ENCODE assay signal across 22 mouse cellular contexts in the genomic region with DNA sequence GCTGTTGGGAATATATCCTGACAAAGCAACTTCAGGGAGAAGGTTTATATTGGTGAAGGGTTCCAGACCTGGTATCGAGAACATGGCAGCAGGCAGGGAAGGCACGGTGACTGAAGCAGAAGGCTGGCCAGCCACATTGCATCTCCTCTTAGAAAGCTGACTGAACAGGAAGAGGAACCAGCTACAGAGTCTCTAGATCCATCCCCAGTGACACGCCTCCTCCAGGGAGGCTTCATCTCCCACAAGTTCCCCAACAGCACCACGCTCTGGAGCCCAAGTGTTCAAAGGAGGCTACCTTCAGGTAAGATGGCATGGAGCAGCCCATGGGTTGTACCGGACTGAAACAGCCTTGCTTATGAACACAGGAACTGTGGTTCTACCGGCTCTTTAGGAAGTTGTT.
"Had no signal": no experiment of that assay in that cellular context is flagged by ENCODE, and none has a peak within 500 bp of the region (broad histone marks: within the 10 kb centered on the region; RNA-seq: fewer than 3 reads in every experiment).

No protein-coding gene starts in this region.

- H3K27me3 ChIP-seq: limb, embryonic 13.5 days; liver, embryonic 12.5 days; liver, embryonic 15.5 days; lung, embryonic 15.5 days; midbrain, embryonic 12.5 days; midbrain, embryonic 15.5 days; neural tube, embryonic 13.5 days; stomach, embryonic 15.5 days had no signal

- H3K4me1 ChIP-seq: limb, embryonic 10.5 days; limb, embryonic 13.5 days; liver, embryonic 12.5 days; liver, embryonic 15.5 days; lung, embryonic 15.5 days; midbrain, embryonic 12.5 days; midbrain, embryonic 15.5 days; neural tube, embryonic 13.5 days; stomach, embryonic 15.5 days had no signal

- H3K36me3 ChIP-seq: midbrain, embryonic 15.5 days had no signal

- H3K4me3 ChIP-seq: layer of hippocampus, adult 2 months; limb, embryonic 10.5 days; limb, embryonic 13.5 days; liver, embryonic 12.5 days; liver, embryonic 15.5 days; lung, embryonic 15.5 days; midbrain, embryonic 12.5 days; midbrain, embryonic 15.5 days; myocyte; neural tube, embryonic 13.5 days; stomach, embryonic 15.5 days had no signal

- H3K9ac ChIP-seq: limb, embryonic 13.5 days; liver, embryonic 12.5 days; liver, embryonic 15.5 days; lung, embryonic 15.5 days; midbrain, embryonic 12.5 days; midbrain, embryonic 15.5 days; neural tube, embryonic 13.5 days; stomach, embryonic 15.5 days had no signal

- DNase-seq: kidney, adult 2 months; kidney, postnatal 25 days; layer of hippocampus, adult 9-11 months; liver; lung, adult 18-20 months; lung, postnatal 10 days; lung, postnatal 36 days; right cerebral cortex, adult 18-20 months; thymus, postnatal 25 days had no signal

- ATAC-seq: intestine, postnatal 0 days; liver, embryonic 12.5 days; midbrain, embryonic 15.5 days had no signal

- H3K9me3 ChIP-seq: limb, embryonic 10.5 days; limb, embryonic 13.5 days; liver, embryonic 12.5 days; liver, embryonic 15.5 days; lung, embryonic 15.5 days; midbrain, embryonic 12.5 days; midbrain, embryonic 15.5 days; neural tube, embryonic 13.5 days; stomach, embryonic 15.5 days had no signal

- H3K27ac ChIP-seq: kidney, postnatal 0 days; layer of hippocampus, adult 2 months; limb, embryonic 10.5 days; limb, embryonic 13.5 days; liver, embryonic 12.5 days; liver, embryonic 15.5 days; lung, embryonic 15.5 days; midbrain, embryonic 12.5 days; midbrain, embryonic 15.5 days; neural tube, embryonic 13.5 days; stomach, embryonic 15.5 days had no signal
